Mouse (Mus musculus) spleen, adult 2 months (tissue): ENCODE results near the gene Akap11.

Experiments used
- CTCF ChIP-seq: fragments of 200-500 bp; IDR thresholded peaks from 2 replicates; pipeline ENCODE4 v1.5.1; 2011; ENCODE audit warnings: mild to moderate bottlenecking, inconsistent platforms; ENCODE audit not compliant: insufficient read depth, insufficient read length, insufficient replicate concordance; ENCODE audit errors: extremely low read depth
- POLR2A ChIP-seq: fragments of 200-500 bp; IDR thresholded peaks from 2 replicates; pipeline ENCODE4 v1.6.1; 2011; ENCODE audit warnings: low read depth, low read length, inconsistent platforms

DNA sequence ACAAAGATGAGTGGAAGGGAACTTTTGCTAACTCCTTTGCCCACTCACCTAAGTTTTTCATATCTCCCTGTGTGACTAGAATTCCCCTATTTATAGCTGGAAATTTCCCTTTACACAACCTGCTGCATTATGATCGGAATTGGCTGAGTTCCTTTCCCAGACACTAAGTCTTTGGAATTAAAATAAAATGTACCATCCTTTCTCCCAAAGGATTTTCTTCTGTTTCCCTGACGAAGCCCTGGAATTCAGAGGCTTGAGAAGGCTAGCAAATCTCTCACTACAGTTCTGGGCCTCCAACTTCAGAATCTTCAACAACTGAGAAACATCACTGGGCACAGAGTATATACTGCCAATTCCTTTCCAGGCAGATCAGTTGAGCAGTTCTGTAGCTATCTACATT, 1.2 kb downstream of the Akap11 start:
- no peak for TF ChIP-seq POLR2A
- TF ChIP-seq CTCF = no peak
